Mouse (Mus musculus) erythroblast, embryonic 14.5 days (primary cell): ENCODE measurements around the gene Rnf167.

Experiments used
- GATA1 ChIP-seq: IDR thresholded peaks from 2 replicates; pipeline ENCODE4 v1.6.1; 2012; ENCODE audit warnings: low read length, inconsistent platforms, mixed read lengths
- TAL1 ChIP-seq: IDR thresholded peaks from 3 replicates; pipeline ENCODE4 v1.6.1; 2012; ENCODE audit warnings: low read length, inconsistent platforms, mixed read lengths

DNA sequence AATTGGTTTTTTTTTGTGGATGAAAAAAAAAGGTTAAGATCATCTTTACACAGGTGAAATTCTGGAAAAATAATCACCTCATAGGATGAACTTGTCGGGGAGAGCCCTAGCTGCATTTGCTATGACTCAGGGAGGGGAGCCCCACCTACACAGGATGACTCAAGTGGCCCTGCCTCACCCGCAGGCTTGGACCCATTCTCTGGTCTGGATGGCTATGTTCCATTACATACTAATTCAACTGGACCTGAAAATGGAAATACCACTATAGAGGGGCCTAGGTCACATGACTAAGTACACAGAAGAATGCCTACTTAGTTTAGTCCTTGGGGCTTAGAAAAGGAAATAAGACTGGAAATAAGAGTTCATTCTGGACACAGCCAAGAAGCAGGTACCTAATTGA lies 4.4 kb downstream of the Rnf167 start:
- no peak for TF ChIP-seq GATA1
- no peak for TF ChIP-seq TAL1
